Mouse (Mus musculus) small intestine, adult 2 months (tissue): ENCODE measurements around the gene Kctd19. TPM values are rescaled to one million over a fixed set of nuclear protein-coding genes. Genes with fewer than 3 reads are reported as not detected.

Experiments used
- H3K27ac ChIP-seq: fragments of 200-500 bp; 2 replicates; pipeline ENCODE4 v1.5.1; 2012; ENCODE audit warnings: low read depth, low read length, control low read depth, inconsistent platforms; ENCODE audit not compliant: insufficient read depth
- H3K27me3 ChIP-seq: fragments of 200-500 bp; 2 replicates; pipeline ENCODE4 v1.6.1; 2012; ENCODE audit warnings: mild to moderate bottlenecking, moderate library complexity, low read length, inconsistent platforms; ENCODE audit not compliant: control insufficient read depth, insufficient read depth
- H3K36me3 ChIP-seq: fragments of 200-500 bp; 2 replicates; pipeline ENCODE4 v1.6.1; 2012; ENCODE audit warnings: mild to moderate bottlenecking, low read length, control low read depth, inconsistent platforms; ENCODE audit not compliant: control insufficient read depth, insufficient read depth
- H3K4me1 ChIP-seq: fragments of 200-500 bp; 2 replicates; pipeline ENCODE4 v1.6.1; 2012; ENCODE audit warnings: low read length, inconsistent platforms, mixed read lengths; ENCODE audit not compliant: control insufficient read depth, insufficient read depth, insufficient read length
- H3K4me3 ChIP-seq: fragments of 200-500 bp; 2 replicates; pipeline ENCODE4 v1.5.1; 2012; ENCODE audit warnings: low read depth, mild to moderate bottlenecking, control low read depth, inconsistent platforms, low read length, moderate library complexity
- CTCF ChIP-seq: fragments of 200-500 bp; IDR thresholded peaks from 2 replicates; pipeline ENCODE4 v1.5.1; 2012; ENCODE audit warnings: low read depth, mild to moderate bottlenecking, control low read depth, inconsistent platforms, low read length, moderate library complexity, mixed read lengths; ENCODE audit not compliant: insufficient replicate concordance, insufficient read length; ENCODE audit errors: extremely low read depth
- POLR2A ChIP-seq: fragments of 200-500 bp; IDR thresholded peaks from 2 replicates; pipeline ENCODE4 v1.6.1; 2012; ENCODE audit warnings: low read depth, mild to moderate bottlenecking, control low read depth, inconsistent platforms, low read length, moderate library complexity
- WGBS: fragments of 180-500 bp; shearing (Covaris S2); methylation state at CpG from one replicate; pipeline ENCODE4 v1.1.7; 2018; 5-methylcytosine and 5-hydroxymethylcytosine counted together
- polyA plus RNA-seq: library from polyadenylated mRNA; depleted of rRNA; stranded (reverse); fragments of >200 nt; gene quantifications from 2 replicates; pipeline ENCODE4 v1.2.3, GENCODE M21; 2012; rRNA removed

The Kctd19 gene
- polyA plus RNA-seq, 1 experiment = not detected

DNA sequence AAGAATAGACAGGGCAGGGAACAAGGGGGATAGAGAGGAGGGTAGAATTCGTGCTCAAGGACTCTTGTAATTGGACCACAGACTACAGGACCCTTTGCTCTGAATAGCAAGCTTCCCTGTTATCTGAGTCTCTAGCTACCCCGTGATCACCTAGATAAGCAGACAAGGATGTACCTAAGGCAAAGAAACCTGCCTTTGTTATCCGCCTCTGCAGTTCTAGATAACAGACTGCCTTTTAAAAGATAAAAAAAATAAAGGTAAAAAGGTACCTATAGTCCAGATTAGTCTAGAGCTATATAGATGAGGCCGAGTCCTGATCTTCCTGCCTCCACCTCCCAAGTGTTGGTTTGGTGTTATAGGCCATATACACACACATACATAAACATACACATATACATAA lies 70.5 kb downstream of the Kctd19 start:
- peaks cover 31% of the 10 kb centered on the region for H3K4me1 ChIP-seq
- WGBS = 28% methylated on average over 4 of the region's 4 CpGs

DNA sequence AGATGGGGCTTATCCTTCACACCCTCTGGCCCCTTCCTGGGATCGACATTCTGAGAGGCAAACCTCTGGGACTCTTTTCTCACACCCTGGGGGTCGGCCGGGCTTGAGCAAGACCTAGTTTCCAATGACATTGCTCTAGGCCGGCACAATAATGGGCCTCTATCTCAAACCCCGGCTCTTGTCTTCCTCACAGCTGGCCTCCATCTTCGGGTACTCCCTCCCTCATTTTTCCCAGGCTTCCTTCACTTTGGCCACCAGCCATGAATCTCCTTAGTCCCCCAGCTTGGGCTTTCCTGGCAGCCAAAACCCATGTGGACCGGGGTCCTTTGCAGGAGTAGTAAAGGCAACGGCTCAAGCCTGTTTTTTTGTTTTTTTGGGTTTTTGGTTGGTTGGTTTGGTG lies 71.9 kb downstream of the Kctd19 start:
- 43% methylated on average over 8 of the region's 8 CpGs for WGBS

More for the DNA sequence above, 70.5 kb downstream of the Kctd19 start:
- no peak overlapping the region for H3K4me3 ChIP-seq
- no peak overlapping the region for H3K27ac ChIP-seq
- TF ChIP-seq CTCF = no peak
- peaks cover 10% of the 10 kb centered on the region for H3K36me3 ChIP-seq
- H3K27me3 ChIP-seq = no peaks in the 10 kb centered on the region

DNA sequence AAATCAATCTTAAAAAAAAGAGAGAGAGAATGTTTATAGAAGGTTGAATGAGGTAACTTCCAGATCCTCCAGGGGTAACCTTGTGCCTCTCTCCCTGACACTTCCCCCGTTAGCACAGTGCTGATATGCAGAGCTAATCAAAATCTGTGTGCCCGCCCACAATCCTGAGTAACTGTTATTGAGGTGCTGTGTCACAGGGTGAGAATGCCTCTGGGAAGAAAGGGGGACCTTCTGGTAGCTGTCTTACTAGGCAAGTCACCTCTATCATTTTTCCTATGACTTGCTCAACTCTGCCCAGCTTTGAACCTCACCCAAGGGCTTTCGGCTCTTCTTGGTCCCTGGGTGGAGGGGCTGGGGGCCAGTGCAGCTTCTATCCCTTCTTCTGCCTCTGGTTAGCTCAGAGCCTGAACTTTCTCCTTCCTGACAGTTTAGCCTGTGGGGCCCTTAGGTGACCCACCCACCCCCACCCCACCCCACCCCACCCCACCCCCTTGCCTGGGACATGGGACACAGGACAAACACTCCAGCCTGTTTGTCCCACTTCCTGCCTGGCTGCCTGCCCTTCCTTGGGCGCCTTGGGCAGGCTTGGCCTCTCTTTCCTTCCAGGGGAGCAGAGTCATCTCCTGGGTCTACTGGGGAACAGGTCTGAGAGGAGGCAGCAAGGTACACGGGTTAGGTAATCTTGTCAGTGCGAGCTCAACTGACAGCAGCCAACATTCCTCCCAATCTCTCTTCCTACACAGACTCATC lies 73.2 kb downstream of the Kctd19 start:
- H3K4me3 ChIP-seq = no peak overlapping the region
- no peaks in the 10 kb centered on the region for H3K27me3 ChIP-seq
- TF ChIP-seq POLR2A (no peak), CTCF (no peak)
- H3K4me1 ChIP-seq = peaks cover 17% of the 10 kb centered on the region; the same call in 1 of the 2 replicates
- H3K36me3 ChIP-seq = peaks cover 35% of the 10 kb centered on the region
- 22% methylated on average over 6 of the region's 6 CpGs for WGBS
- H3K27ac ChIP-seq = peak overlapping the region; percentile 92

More for the DNA sequence above, 71.9 kb downstream of the Kctd19 start:
- Histone ChIP-seq H3K4me3 (no peak overlapping the region), H3K4me1 (peaks cover 28% of the 10 kb centered on the region), H3K27ac (no peak overlapping the region), H3K27me3 (no peaks in the 10 kb centered on the region), H3K36me3 (peaks cover 24% of the 10 kb centered on the region)
- TF ChIP-seq CTCF (no peak), POLR2A (no peak)

DNA sequence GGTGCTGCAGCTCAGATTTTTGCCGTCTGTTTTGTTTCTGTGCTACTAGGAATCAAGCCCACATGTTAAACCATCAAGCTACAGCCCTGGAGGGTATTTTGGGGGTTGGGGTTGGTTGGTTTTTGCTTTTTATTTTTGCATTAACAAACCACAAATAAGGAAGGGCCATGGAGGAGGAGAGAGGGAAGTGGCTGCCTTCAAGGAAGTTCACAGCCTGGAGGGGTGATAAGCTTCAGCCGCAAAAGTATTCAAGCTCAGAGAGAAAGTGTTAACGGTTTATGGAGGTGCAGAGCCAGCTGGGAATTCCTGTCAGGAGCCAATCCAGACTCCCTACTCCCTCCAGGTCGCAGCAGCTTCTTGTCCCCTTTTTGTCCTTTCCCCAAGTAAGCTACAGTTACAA lies 74.3 kb downstream of the Kctd19 start:
- H3K27me3 ChIP-seq = no peaks in the 10 kb centered on the region
- H3K4me1 ChIP-seq = peaks cover 12% of the 10 kb centered on the region; the same call in 1 of the 2 replicates
- WGBS = 16% methylated on average over 4 of the region's 4 CpGs
- H3K36me3 ChIP-seq = peaks cover 41% of the 10 kb centered on the region
- no peak overlapping the region for H3K4me3 ChIP-seq
- TF ChIP-seq POLR2A (no peak), CTCF (no peak)
- H3K27ac ChIP-seq = peak overlapping the region; percentile 92

DNA sequence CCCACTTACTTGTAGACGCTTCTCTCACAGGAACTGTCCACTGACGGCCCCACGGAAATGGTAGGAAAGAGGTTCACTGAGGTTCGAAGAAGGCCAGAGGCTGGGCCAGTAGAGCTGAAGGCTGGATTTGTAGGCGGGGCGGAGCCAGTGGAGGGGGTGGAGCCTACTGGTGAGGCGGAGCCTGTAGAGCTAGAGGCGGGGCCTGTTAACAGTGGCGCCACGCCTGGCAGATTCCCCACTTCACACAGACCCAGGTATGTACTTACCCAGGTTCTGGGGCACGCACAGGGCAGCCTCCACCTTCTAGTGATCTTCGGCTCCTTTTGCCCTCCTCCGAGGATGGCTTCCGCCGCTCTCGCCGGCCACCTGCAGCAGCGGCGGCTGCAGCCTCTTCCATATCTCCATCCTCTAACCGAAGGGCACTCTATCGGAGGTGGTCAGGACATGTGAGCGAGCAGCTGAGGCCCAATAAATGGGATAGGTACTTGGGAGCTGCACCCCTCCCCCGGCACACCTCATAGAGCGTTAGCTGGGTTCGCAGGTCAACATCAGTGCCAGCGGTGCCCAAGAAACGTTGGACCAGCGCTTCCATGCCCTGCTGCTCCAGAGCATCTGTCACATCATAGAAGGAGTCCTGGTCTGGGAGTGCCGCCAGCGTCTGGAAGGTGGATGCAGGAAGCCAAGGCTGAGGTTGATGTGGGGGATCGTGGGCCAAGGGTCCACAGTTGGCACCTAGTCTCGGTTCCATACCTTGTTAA lies 76.8 kb downstream of the Kctd19 start:
- Histone ChIP-seq H3K4me3 (no peak overlapping the region), H3K27ac (no peak overlapping the region), H3K36me3 (peaks cover 57% of the 10 kb centered on the region), H3K4me1 (peaks cover 22% of the 10 kb centered on the region; the same call in 1 of the 2 replicates), H3K27me3 (no peaks in the 10 kb centered on the region)
- TF ChIP-seq CTCF (no peak), POLR2A (no peak)
- WGBS = 91% methylated on average over 32 of the region's 32 CpGs

Other genes starting within 250 kb of the Kctd19 start
- gene Cbfb, start 242.8 kb downstream of the Kctd19 start, polyA plus RNA-seq = 2.3 and 2.9 TPM in 2 replicates
- 6.3 and 9.4 TPM in 2 replicates for gene D230025D16Rik, start 188.4 kb downstream of the Kctd19 start, polyA plus RNA-seq
- gene B3gnt9, start 158.3 kb downstream of the Kctd19 start, polyA plus RNA-seq = 8.6 and 13.8 TPM in 2 replicates
- gene Tradd, start 148.9 kb downstream of the Kctd19 start, polyA plus RNA-seq = 62.7 and 112 TPM in 2 replicates
- 12.4 and 34.9 TPM in 2 replicates for gene Fbxl8, start 148.9 kb downstream of the Kctd19 start, polyA plus RNA-seq
- gene Hsf4, start 143.7 kb downstream of the Kctd19 start, polyA plus RNA-seq = 1.2 and 1.3 TPM in 2 replicates
- 0.52 and 1.1 TPM in 2 replicates for gene Nol3, start 137.4 kb downstream of the Kctd19 start, polyA plus RNA-seq
- gene 4931428F04Rik, start 123.6 kb downstream of the Kctd19 start, polyA plus RNA-seq = 1.6 and 2.6 TPM in 2 replicates
- gene Exoc3l, start 117.4 kb downstream of the Kctd19 start, polyA plus RNA-seq = 2.1 and 3.1 TPM in 2 replicates
- gene E2f4, start 115.8 kb downstream of the Kctd19 start, polyA plus RNA-seq = 81.4 and 152 TPM in 2 replicates
- gene Elmo3, start 107.9 kb downstream of the Kctd19 start, polyA plus RNA-seq = 39.6 and 107 TPM in 2 replicates
- gene Lrrc29, start 87.2 kb downstream of the Kctd19 start, polyA plus RNA-seq = 2.7 and 6.9 TPM in 2 replicates
- gene Tmem208, start 87.1 kb downstream of the Kctd19 start, polyA plus RNA-seq = 77.5 and 105 TPM in 2 replicates
- 15.4 and 19.6 TPM in 2 replicates for gene Fhod1, start 65.5 kb downstream of the Kctd19 start, polyA plus RNA-seq
- gene Slc9a5, start 64.7 kb downstream of the Kctd19 start, polyA plus RNA-seq = 1.4 and 3.1 TPM in 2 replicates
- 0.14 and 0.41 TPM in 2 replicates for gene Plekhg4, start 40.2 kb downstream of the Kctd19 start, polyA plus RNA-seq
- 0.06 TPM in 1 of 2 replicates, not detected in the other for gene Lrrc36, start 69 bp upstream of the Kctd19 start, polyA plus RNA-seq
- gene Tppp3, start 58.0 kb upstream of the Kctd19 start, polyA plus RNA-seq = 36.9 and 60.5 TPM in 2 replicates
- 14.8 and 15.2 TPM in 2 replicates for gene Zdhhc1, start 83.4 kb upstream of the Kctd19 start, polyA plus RNA-seq
- 5.0 and 12.2 TPM in 2 replicates for gene Hsd11b2, start 105.3 kb upstream of the Kctd19 start, polyA plus RNA-seq
- gene Atp6v0d1, start 152.5 kb upstream of the Kctd19 start, polyA plus RNA-seq = 41.9 and 70.8 TPM in 2 replicates
- 11.8 and 12.0 TPM in 2 replicates for gene Ripor1, start 191.8 kb upstream of the Kctd19 start, polyA plus RNA-seq
- gene Ctcf, start 223.1 kb upstream of the Kctd19 start, polyA plus RNA-seq = 5.3 and 8.4 TPM in 2 replicates
- 0.35 TPM in 1 of 2 replicates, not detected in the other for gene Agrp, start 223.9 kb upstream of the Kctd19 start, polyA plus RNA-seq